Mouse (Mus musculus) hindbrain, embryonic 14.5 days (tissue): ENCODE results near the gene Art4. TPM values are rescaled to one million over a fixed set of nuclear protein-coding genes. Genes with fewer than 3 reads are reported as not detected.
"Not testable (repeated sequence)": the region's sequence is repeated elsewhere in the genome, so short reads cannot be mapped to it uniquely, and the experiment has no call there.

Experiments used
- ATAC-seq: fragments of 200-750 bp; cut with Nextera tagmentation; 2 replicates; pipeline ENCODE4 v1.8.0; 2017; ENCODE audit warnings: moderate number of reproducible peaks, mild to moderate bottlenecking, moderate TSS enrichment, moderate library complexity; ENCODE audit not compliant: low FRiP score
- DNase-seq: peaks from one replicate; pipeline ENCODE4 v3.0.0-alpha.2; 2015; ENCODE audit warnings: low spot score
- H3K27ac ChIP-seq: fragments of 300-500 bp; sonication (generic); 2 replicates; pipeline ENCODE4 v1.5.1; 2014; ENCODE audit warnings: mild to moderate bottlenecking, moderate library complexity
- H3K27me3 ChIP-seq: fragments of 300-500 bp; sonication (generic); 2 replicates; pipeline ENCODE4 v1.6.1; 2014; ENCODE audit warnings: mild to moderate bottlenecking, low read length, mixed read lengths; ENCODE audit not compliant: control insufficient read depth, insufficient read depth
- H3K36me3 ChIP-seq: fragments of 300-500 bp; sonication (generic); replicated peaks from 2 replicates; pipeline ENCODE4 v1.6.1; 2014; ENCODE audit not compliant: control insufficient read depth, insufficient read depth
- H3K4me1 ChIP-seq: fragments of 300-500 bp; sonication (generic); replicated peaks from 2 replicates; pipeline ENCODE4 v1.6.1; 2014; ENCODE audit warnings: antibody characterized with exemption, low read length, mixed read lengths; ENCODE audit not compliant: control insufficient read depth, insufficient read depth
- H3K4me2 ChIP-seq: fragments of 300-500 bp; sonication (generic); replicated peaks from 2 replicates; pipeline ENCODE4 v1.6.1; 2014; ENCODE audit warnings: mild to moderate bottlenecking, moderate library complexity
- H3K4me3 ChIP-seq: fragments of 300-500 bp; sonication (generic); replicated peaks from 2 replicates; pipeline ENCODE4 v1.5.1; 2014; ENCODE audit warnings: mild to moderate bottlenecking, low read length
- H3K9ac ChIP-seq: fragments of 300-500 bp; sonication (generic); 2 replicates; pipeline ENCODE4 v1.6.1; 2014
- H3K9me3 ChIP-seq: fragments of 300-500 bp; sonication (generic); 2 replicates; pipeline ENCODE4 v1.6.1; 2016; ENCODE audit warnings: low read length; ENCODE audit not compliant: control insufficient read depth
- WGBS: fragments of 180-500 bp; shearing (Covaris S2); extraction: QIAGEN DNeasy Blood & Tissue Kit; methylation state at CpG from one replicate; pipeline ENCODE4 v1.1.7; 2014; 5-methylcytosine and 5-hydroxymethylcytosine counted together
- polyA plus RNA-seq: library from polyadenylated mRNA; unstranded; fragments of >200 nt; fragmentation: Nextera tagmentation; extraction: Ambion mirVana; gene quantifications from 2 replicates; pipeline ENCODE4 v1.2.1, GENCODE M21; 2014

Gene Art4
- polyA plus RNA-seq, 1 experiment from 2014 or later, result 0.21 TPM

GRCm38 (mm10) chr6:136897789-136898188, 40.3 kb upstream of the Art4 start:
- Histone ChIP-seq H3K27me3 (no peaks in the 10 kb centered on the region), H3K4me1 (no peaks in the 10 kb centered on the region), H3K9ac (no peak overlapping the region), H3K4me2 (no peak overlapping the region), H3K27ac (no peak overlapping the region), H3K4me3 (no peak overlapping the region), H3K36me3 (no peaks in the 10 kb centered on the region), H3K9me3 (no peaks in the 10 kb centered on the region)
- WGBS, result 86% methylated on average over 4 of the region's 4 CpGs
- no peak for ATAC-seq
- no peak for DNase-seq

- Histone ChIP-seq H3K27ac (no peak overlapping the region), H3K9ac (no peak overlapping the region), H3K36me3 (no peaks in the 10 kb centered on the region), H3K27me3 (no peaks in the 10 kb centered on the region), H3K4me3 (no peak overlapping the region), H3K4me2 (no peak overlapping the region), H3K9me3 (no peaks in the 10 kb centered on the region), H3K4me1 (no peaks in the 10 kb centered on the region)
- 70% methylated on average over 15 of the region's 15 CpGs for WGBS
- DNase-seq (no peak), ATAC-seq (no peak)
These were observed 37.2 kb upstream of the Art4 start for GRCm38 (mm10) chr6:136894532-136895339.

GRCm38 (mm10) chr6:136892002-136892401, 34.5 kb upstream of the Art4 start:
- Histone ChIP-seq H3K9ac (no peak overlapping the region), H3K4me2 (no peak overlapping the region), H3K36me3 (no peaks in the 10 kb centered on the region), H3K27ac (no peak overlapping the region), H3K4me3 (no peak overlapping the region), H3K9me3 (no peaks in the 10 kb centered on the region), H3K27me3 (no peaks in the 10 kb centered on the region), H3K4me1 (no peaks in the 10 kb centered on the region)
- DNase-seq (no peak), ATAC-seq (no peak)
- 85% methylated on average over 2 of the region's 2 CpGs for WGBS

DNA sequence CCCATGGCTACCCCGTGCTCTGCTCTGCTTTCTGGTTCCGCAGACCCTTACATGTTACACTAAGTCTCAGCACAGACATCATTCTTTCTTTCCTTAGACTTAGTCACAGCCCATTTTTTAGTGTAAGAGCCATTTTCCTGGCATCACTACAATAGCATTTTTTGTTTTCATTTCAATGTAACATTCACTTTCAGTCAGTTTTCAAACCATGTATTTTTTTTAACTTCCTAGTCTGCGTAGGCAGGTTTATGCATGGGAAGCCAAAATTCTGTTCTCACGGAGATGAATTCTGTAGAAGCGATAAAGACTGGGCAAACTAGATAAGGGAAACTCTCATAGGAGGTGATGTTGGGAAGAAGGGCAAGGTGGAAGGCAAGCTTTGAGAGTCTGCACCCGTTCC, 32.0 kb upstream of the Art4 start:
- Histone ChIP-seq H3K4me2 (no peak overlapping the region), H3K9ac (no peak overlapping the region), H3K27ac (no peak overlapping the region), H3K4me3 (no peak overlapping the region), H3K4me1 (no peaks in the 10 kb centered on the region), H3K9me3 (no peaks in the 10 kb centered on the region), H3K36me3 (no peaks in the 10 kb centered on the region), H3K27me3 (no peaks in the 10 kb centered on the region)
- no peak for ATAC-seq
- WGBS, result 91% methylated on average over 6 of the region's 6 CpGs
- no peak for DNase-seq

GRCm38 (mm10) chr6:136889067-136889466, 31.5 kb upstream of the Art4 start:
- Histone ChIP-seq H3K9me3 (no peaks in the 10 kb centered on the region), H3K4me3 (no peak overlapping the region), H3K27ac (no peak overlapping the region), H3K4me2 (no peak overlapping the region), H3K27me3 (no peaks in the 10 kb centered on the region), H3K9ac (no peak overlapping the region), H3K4me1 (no peaks in the 10 kb centered on the region), H3K36me3 (no peaks in the 10 kb centered on the region)
- ATAC-seq (no peak), DNase-seq (no peak)
- WGBS, result 87% methylated on average over 6 of the region's 6 CpGs

DNA sequence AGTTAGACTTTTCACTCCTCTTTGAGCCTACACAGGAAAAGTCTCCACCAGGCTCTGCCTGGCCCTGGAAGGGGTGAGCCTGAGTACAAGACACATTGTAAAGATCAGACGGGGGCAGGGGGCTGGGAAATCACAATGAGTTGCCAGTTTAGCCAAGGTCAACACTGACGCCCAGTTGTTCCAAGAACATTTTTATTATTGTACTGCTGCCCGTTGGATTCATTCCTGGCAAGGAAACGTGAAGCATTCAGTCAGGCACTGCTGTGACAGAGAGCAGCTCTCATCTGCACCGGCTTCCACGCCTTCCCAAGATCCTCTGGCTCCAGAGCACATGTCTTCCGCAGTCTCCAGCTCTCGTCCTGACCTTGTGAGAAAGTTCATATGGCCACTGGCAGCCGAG, 30.3 kb upstream of the Art4 start:
- no peak for ATAC-seq
- no peak overlapping the region for H3K27ac ChIP-seq
- no peaks in the 10 kb centered on the region for H3K27me3 ChIP-seq
- H3K4me3 ChIP-seq, result no peak overlapping the region
- no peaks in the 10 kb centered on the region for H3K36me3 ChIP-seq
- H3K9ac ChIP-seq, result no peak overlapping the region
- no peaks in the 10 kb centered on the region for H3K9me3 ChIP-seq
- no peak for DNase-seq
- no peak overlapping the region for H3K4me2 ChIP-seq
- H3K4me1 ChIP-seq, result no peaks in the 10 kb centered on the region
- WGBS, result 74% methylated on average over 9 of the region's 9 CpGs

DNA sequence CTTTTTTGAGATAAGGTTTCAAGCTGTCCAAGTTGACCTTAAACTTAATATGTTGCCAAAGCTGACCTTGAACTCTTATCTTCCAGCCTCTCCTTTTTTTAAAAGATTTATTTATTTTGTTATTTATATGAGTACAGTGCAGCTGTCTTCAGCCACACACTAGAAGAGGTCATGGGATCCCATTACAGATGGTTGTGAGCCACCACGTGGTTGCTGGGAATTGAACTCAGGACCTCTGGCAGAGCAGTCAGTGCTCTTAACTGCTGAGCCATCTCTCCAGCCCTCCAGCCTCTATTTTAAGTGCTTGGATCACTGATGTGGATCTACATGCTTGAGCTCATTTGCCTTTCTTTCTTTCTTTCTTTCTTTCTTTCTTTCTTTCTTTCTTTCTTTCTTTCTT, 27.2 kb upstream of the Art4 start:
- DNase-seq, H3K9me3 ChIP-seq, H3K27ac ChIP-seq, H3K27me3 ChIP-seq, H3K36me3 ChIP-seq, H3K4me3 ChIP-seq, H3K4me2 ChIP-seq, H3K4me1 ChIP-seq, ATAC-seq, H3K9ac ChIP-seq: not testable (repeated sequence)
- 54% methylated on average over 1 of the region's 1 CpGs for WGBS

DNA sequence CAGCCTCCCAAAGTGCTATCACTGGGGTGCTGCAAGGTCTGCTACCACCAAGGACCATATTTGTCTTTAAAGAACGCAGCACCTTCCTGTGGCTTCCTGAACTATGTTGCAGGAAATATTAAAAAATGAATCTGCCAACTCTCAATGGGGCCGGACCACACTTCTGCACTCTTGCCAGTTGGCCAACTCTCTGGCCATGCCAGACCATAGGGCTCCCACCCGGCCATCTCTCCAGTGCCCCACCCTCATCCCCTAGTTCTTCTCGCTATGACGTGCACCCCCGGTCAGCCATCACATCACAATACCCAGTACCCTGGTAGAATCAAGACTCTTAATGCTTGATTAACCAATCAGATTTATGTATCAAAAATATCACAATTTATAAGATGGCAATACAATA, 26.4 kb upstream of the Art4 start:
- Histone ChIP-seq H3K4me1 (no peaks in the 10 kb centered on the region), H3K27ac (no peak overlapping the region), H3K36me3 (no peaks in the 10 kb centered on the region), H3K27me3 (no peaks in the 10 kb centered on the region), H3K4me2 (no peak overlapping the region), H3K9ac (no peak overlapping the region), H3K4me3 (no peak overlapping the region), H3K9me3 (no peaks in the 10 kb centered on the region)
- no peak for ATAC-seq
- DNase-seq, result no peak
- WGBS, result 95% methylated on average over 6 of the region's 6 CpGs

GRCm38 (mm10) chr6:136883431-136883915, 25.9 kb upstream of the Art4 start:
- no peaks in the 10 kb centered on the region for H3K4me1 ChIP-seq
- no peak overlapping the region for H3K27ac ChIP-seq
- whole genome bisulfite sequencing, result 80% methylated on average over 3 of the region's 3 CpGs
- H3K4me3 ChIP-seq, result no peak overlapping the region
- H3K27me3 ChIP-seq, result no peaks in the 10 kb centered on the region
- H3K9me3 ChIP-seq, result no peaks in the 10 kb centered on the region
- H3K9ac ChIP-seq, result no peak overlapping the region
- no peak for ATAC-seq
- H3K4me2 ChIP-seq, result no peak overlapping the region
- DNase-seq, result no peak
- H3K36me3 ChIP-seq, result no peaks in the 10 kb centered on the region

DNA sequence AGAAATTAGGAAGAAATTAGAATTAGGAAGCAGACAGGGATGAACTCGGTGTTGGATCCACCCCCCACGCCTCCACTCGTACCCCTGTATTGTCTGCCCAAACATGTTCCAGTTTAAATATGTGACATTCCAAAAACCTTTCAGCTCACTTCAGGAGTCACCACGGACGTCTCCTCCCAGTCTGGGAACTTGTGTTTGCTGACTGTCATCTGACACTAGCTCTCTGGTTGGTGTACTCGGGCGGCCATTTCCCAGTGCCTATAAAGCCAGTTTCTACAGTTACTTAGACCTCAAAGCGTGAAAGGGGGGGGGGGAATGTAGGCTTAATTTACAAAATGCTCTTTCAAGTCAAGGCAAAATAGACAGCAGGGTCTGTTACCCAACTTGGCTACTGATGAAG, 24.1 kb upstream of the Art4 start:
- H3K4me1 ChIP-seq, result no peaks in the 10 kb centered on the region
- H3K27me3 ChIP-seq, result no peaks in the 10 kb centered on the region
- H3K27ac ChIP-seq, result no peak overlapping the region
- no peak overlapping the region for H3K9ac ChIP-seq
- no peak overlapping the region for H3K4me3 ChIP-seq
- 81% methylated on average over 8 of the region's 8 CpGs for WGBS
- no peak overlapping the region for H3K4me2 ChIP-seq
- ATAC-seq (no peak), DNase-seq (no peak)
- H3K9me3 ChIP-seq, result no peaks in the 10 kb centered on the region
- H3K36me3 ChIP-seq, result no peaks in the 10 kb centered on the region
